Comparison of ENCODE assay signal across 8 mouse cellular contexts in genomic region chr6:5442316-5443085, GRCm38 (mm10). TPM values are rescaled to one million over a fixed set of nuclear protein-coding genes. Genes with fewer than 3 reads are reported as not detected.
DNase-seq lines count a peak whose midpoint lies in the region; ATAC-seq lines count a peak whose summit lies in the region.

No protein-coding gene starts in this region.

- WGBS in liver, embryonic 13.5 days (ENCODE audit: insufficient replicate concordance) = 7% methylated on average over 14 of the region's 14 CpGs

- H3K27me3 ChIP-seq in megakaryocyte, embryonic 14.5 days (replicated peaks) = peaks cover 4% of the 10 kb centered on the region
- no peaks in the 10 kb centered on the region for H3K27me3 ChIP-seq in liver, embryonic 13.5 days

- DNase-seq in c-Kit-positive CD71-negative TER-119-negative erythroid progenitor cells, embryonic 14.5 days (ENCODE audit: low read depth) = peak; percentile 45
- peak; percentile 41 for DNase-seq in gonadal fat pad, adult 2 months (ENCODE audit: low read depth)
- DNase-seq in kidney, adult 18-20 months = peak; percentile 50
- DNase-seq in liver, embryonic 13.5 days = peak; percentile 60
- DNase-seq in retina, embryonic 14.5 days (ENCODE audit: low spot score) = peak; percentile 38
- no peak for DNase-seq in spleen, postnatal 10 days (ENCODE audit: low spot score in 2 of 2)

- no peak for ATAC-seq in megakaryocyte, adult 5-6 weeks (ENCODE audit: poor library complexity, severe bottlenecking)
- ATAC-seq in liver, embryonic 13.5 days (ENCODE audit: low read depth) = peak; percentile 91

- H3K4me1 ChIP-seq in megakaryocyte, embryonic 14.5 days = peaks cover 5% of the 10 kb centered on the region; the same call in 1 of the 2 replicates
- H3K4me1 ChIP-seq in liver, embryonic 13.5 days (replicated peaks) = peaks cover 33% of the 10 kb centered on the region

- no peak overlapping the region for H3K9ac ChIP-seq in liver, embryonic 13.5 days

- H3K36me3 ChIP-seq in megakaryocyte, embryonic 14.5 days (replicated peaks; ENCODE audit: low read length) = no peaks in the 10 kb centered on the region
- no peaks in the 10 kb centered on the region for H3K36me3 ChIP-seq in liver, embryonic 13.5 days

- H3K4me3 ChIP-seq in megakaryocyte, embryonic 14.5 days (replicated peaks) = peak overlapping the region; percentile 53
- no peak overlapping the region; the same call in 1 of the 2 replicates for H3K4me3 ChIP-seq in liver, embryonic 13.5 days (replicated peaks)

- H3K4me2 ChIP-seq in liver, embryonic 13.5 days = peak overlapping the region; percentile 46

- H3K27ac ChIP-seq in liver, embryonic 13.5 days = no peak overlapping the region

- H3K9me3 ChIP-seq in megakaryocyte, embryonic 14.5 days = no peaks in the 10 kb centered on the region
- H3K9me3 ChIP-seq in liver, embryonic 13.5 days (replicated peaks) = no peaks in the 10 kb centered on the region

RNA-seq across cellular contexts. Expression of gene Pdk4, which starts 53.6 kb away (rescaled TPM):
- polyA plus RNA-seq in megakaryocyte, embryonic 14.5 days (2012; ENCODE audit: insufficient read depth, low replicate concordance) = not detected in 2 replicates
- not detected in 2 replicates for total RNA-seq in megakaryocyte, adult 5-6 weeks (2015)
- not detected in 2 replicates for total RNA-seq in megakaryocyte, adult 5-6 weeks (2017)
- polyA plus RNA-seq in gonadal fat pad, adult 2 months (2012; rRNA removed) = 12.6 and 24.9 TPM in 2 replicates
- polyA plus RNA-seq in liver, embryonic 13.5 days (2015; fragmentation: Nextera tagmentation; extraction: Ambion mirVana) = 1.2 and 1.4 TPM in 2 replicates

RNA-seq across cellular contexts. Expression of gene Asb4, which starts 59.3 kb away (rescaled TPM):
- not detected in 2 replicates for polyA plus RNA-seq in megakaryocyte, embryonic 14.5 days (2012; ENCODE audit: insufficient read depth, low replicate concordance)
- not detected in 2 replicates for total RNA-seq in megakaryocyte, adult 5-6 weeks (2015)
- 0.04 TPM in 1 of 2 replicates, not detected in the other for total RNA-seq in megakaryocyte, adult 5-6 weeks (2017)
- polyA plus RNA-seq in gonadal fat pad, adult 2 months (2012; rRNA removed) = 0.23 and 0.49 TPM in 2 replicates
- polyA plus RNA-seq in liver, embryonic 13.5 days (2015; fragmentation: Nextera tagmentation; extraction: Ambion mirVana) = 12.3 and 15.4 TPM in 2 replicates

Comparison
In these comparisons a context has a peak if more than half of its experiments do, and no peak if none do; other contexts are left out.
1. DNase-seq: peak in c-Kit-positive CD71-negative TER-119-negative erythroid progenitor cells, embryonic 14.5 days (single experiment), gonadal fat pad, adult 2 months (single experiment), kidney, adult 18-20 months (single experiment), liver, embryonic 13.5 days (single experiment) and retina, embryonic 14.5 days (single experiment); none in spleen, postnatal 10 days (0 of 2).